Mouse (Mus musculus) intestine, embryonic 14.5 days (tissue): ENCODE data around the gene Slc1a2. TPM values are rescaled to one million over a fixed set of nuclear protein-coding genes. Genes with fewer than 3 reads are reported as not detected.

ENCODE experiments used
- ATAC-seq: fragments of 200-750 bp; cut with Nextera tagmentation; replicated peaks from 2 replicates; pipeline ENCODE4 v1.8.0; 2017; ENCODE audit warnings: low read depth, moderate number of reproducible peaks, moderate TSS enrichment, moderate library complexity; ENCODE audit not compliant: low FRiP score, low TSS enrichment
- DNase-seq: peaks from one replicate; pipeline ENCODE4 v3.0.0-alpha.2; 2018; ENCODE audit warnings: low spot score
- H3K27ac ChIP-seq: fragments of 300-500 bp; sonication (generic); 2 replicates; pipeline ENCODE4 v1.5.1; 2014; ENCODE audit warnings: low read depth, mild to moderate bottlenecking, control low read depth
- H3K27me3 ChIP-seq: fragments of 300-500 bp; sonication (generic); replicated peaks from 2 replicates; pipeline ENCODE4 v1.6.1; 2014; ENCODE audit warnings: low read length, control low read depth; ENCODE audit not compliant: control insufficient read depth, insufficient read depth
- H3K36me3 ChIP-seq: fragments of 300-500 bp; sonication (generic); 2 replicates; pipeline ENCODE4 v1.6.1; 2014; ENCODE audit warnings: low read length, control low read depth; ENCODE audit not compliant: control insufficient read depth, insufficient read depth
- H3K4me1 ChIP-seq: fragments of 300-500 bp; sonication (generic); replicated peaks from 2 replicates; pipeline ENCODE4 v1.6.1; 2014; ENCODE audit warnings: low read length, control low read depth, mixed read lengths; ENCODE audit not compliant: control insufficient read depth, insufficient read depth
- H3K4me2 ChIP-seq: fragments of 300-500 bp; sonication (generic); 2 replicates; pipeline ENCODE4 v1.6.1; 2014; ENCODE audit warnings: low read length
- H3K4me3 ChIP-seq: fragments of 300-500 bp; sonication (generic); 2 replicates; pipeline ENCODE4 v1.5.1; 2014; ENCODE audit warnings: low read depth, low read length, control low read depth, mixed read lengths
- H3K9ac ChIP-seq: fragments of 300-500 bp; sonication (generic); 2 replicates; pipeline ENCODE4 v1.6.1; 2014; ENCODE audit warnings: mild to moderate bottlenecking, low read length
- H3K9me3 ChIP-seq: fragments of 300-500 bp; sonication (generic); 2 replicates; pipeline ENCODE4 v1.6.1; 2016; ENCODE audit warnings: low read length, control low read depth; ENCODE audit not compliant: control insufficient read depth
- WGBS: fragments of 180-500 bp; shearing (Covaris S2); extraction: QIAGEN DNeasy Blood & Tissue Kit; methylation state at CpG from one replicate; pipeline ENCODE4 v1.1.7; 2014; 5-methylcytosine and 5-hydroxymethylcytosine counted together
- polyA plus RNA-seq: library from polyadenylated mRNA; unstranded; fragments of >200 nt; fragmentation: Nextera tagmentation; extraction: Ambion mirVana; gene quantifications from 2 replicates; pipeline ENCODE4 v1.2.1, GENCODE M21; 2014

Gene Slc1a2
- polyA plus RNA-seq, 1 experiment from 2014 or later: 0.78 TPM

GRCm38 (mm10) chr2:102792804-102793203 is 134.3 kb downstream of the Slc1a2 start:
- Histone ChIP-seq H3K27me3 (no peaks in the 10 kb centered on the region), H3K9me3 (no peaks in the 10 kb centered on the region), H3K4me1 (no peaks in the 10 kb centered on the region), H3K27ac (no peak overlapping the region), H3K9ac (no peak overlapping the region), H3K36me3 (no peaks in the 10 kb centered on the region), H3K4me3 (no peak overlapping the region), H3K4me2 (no peak overlapping the region)
- DNase-seq (no peak), ATAC-seq (no peak)
- 85% methylated on average over 6 of the region's 6 CpGs for WGBS

- 87% methylated on average over 3 of the region's 3 CpGs for WGBS
- H3K4me2 ChIP-seq: no peak overlapping the region
- no peak overlapping the region for H3K4me3 ChIP-seq
- no peaks in the 10 kb centered on the region for H3K27me3 ChIP-seq
- no peaks in the 10 kb centered on the region for H3K36me3 ChIP-seq
- no peak for ATAC-seq
- H3K27ac ChIP-seq: no peak overlapping the region
- no peak overlapping the region for H3K9ac ChIP-seq
- no peaks in the 10 kb centered on the region for H3K9me3 ChIP-seq
- no peaks in the 10 kb centered on the region for H3K4me1 ChIP-seq
- no peak for DNase-seq
Observed at GRCm38 (mm10) chr2:102795034-102795433, 136.6 kb downstream of the Slc1a2 start.

GRCm38 (mm10) chr2:102798149-102798548 is 139.7 kb downstream of the Slc1a2 start:
- Histone ChIP-seq H3K9me3 (no peaks in the 10 kb centered on the region), H3K36me3 (no peaks in the 10 kb centered on the region), H3K27ac (no peak overlapping the region), H3K9ac (no peak overlapping the region), H3K4me2 (no peak overlapping the region), H3K4me3 (no peak overlapping the region), H3K4me1 (no peaks in the 10 kb centered on the region), H3K27me3 (no peaks in the 10 kb centered on the region)
- ATAC-seq (no peak), DNase-seq (no peak)
- WGBS: 60% methylated on average over 2 of the region's 2 CpGs

- DNase-seq (no peak), ATAC-seq (no peak)
- Histone ChIP-seq H3K4me1 (no peaks in the 10 kb centered on the region), H3K36me3 (no peaks in the 10 kb centered on the region), H3K9ac (no peak overlapping the region), H3K27me3 (no peaks in the 10 kb centered on the region), H3K27ac (no peak overlapping the region), H3K4me2 (no peak overlapping the region), H3K9me3 (no peaks in the 10 kb centered on the region), H3K4me3 (no peak overlapping the region)
- 93% methylated on average over 1 of the region's 1 CpGs for WGBS
Observed at GRCm38 (mm10) chr2:102801899-102802298, 143.4 kb downstream of the Slc1a2 start.

GRCm38 (mm10) chr2:102804109-102804508 is 145.7 kb downstream of the Slc1a2 start:
- Histone ChIP-seq H3K27me3 (no peaks in the 10 kb centered on the region), H3K4me3 (no peak overlapping the region), H3K4me1 (no peaks in the 10 kb centered on the region), H3K9me3 (no peaks in the 10 kb centered on the region), H3K9ac (no peak overlapping the region), H3K27ac (no peak overlapping the region), H3K4me2 (no peak overlapping the region), H3K36me3 (no peaks in the 10 kb centered on the region)
- WGBS: 36% methylated on average over 2 of the region's 2 CpGs
- ATAC-seq (no peak), DNase-seq (no peak)

GRCm38 (mm10) chr2:102805283-102805682 is 146.8 kb downstream of the Slc1a2 start:
- no peaks in the 10 kb centered on the region for H3K27me3 ChIP-seq
- no peaks in the 10 kb centered on the region for H3K4me1 ChIP-seq
- no peak overlapping the region for H3K27ac ChIP-seq
- no peak overlapping the region for H3K4me3 ChIP-seq
- H3K9me3 ChIP-seq: no peaks in the 10 kb centered on the region
- no peak for DNase-seq
- no peaks in the 10 kb centered on the region for H3K36me3 ChIP-seq
- ATAC-seq: no peak
- no peak overlapping the region for H3K9ac ChIP-seq
- no peak overlapping the region for H3K4me2 ChIP-seq
- 79% methylated on average over 6 of the region's 6 CpGs for WGBS

GRCm38 (mm10) chr2:102805761-102806496 is 147.5 kb downstream of the Slc1a2 start:
- Histone ChIP-seq H3K4me2 (no peak overlapping the region), H3K4me1 (no peaks in the 10 kb centered on the region), H3K9me3 (no peaks in the 10 kb centered on the region), H3K36me3 (no peaks in the 10 kb centered on the region), H3K27me3 (no peaks in the 10 kb centered on the region), H3K9ac (no peak overlapping the region), H3K4me3 (no peak overlapping the region), H3K27ac (no peak overlapping the region)
- no peak for ATAC-seq
- WGBS: 67% methylated on average over 4 of the region's 4 CpGs
- DNase-seq: no peak

GRCm38 (mm10) chr2:102807633-102808032 is 149.2 kb downstream of the Slc1a2 start:
- H3K4me3 ChIP-seq: no peak overlapping the region
- H3K4me1 ChIP-seq: no peaks in the 10 kb centered on the region
- DNase-seq (no peak), ATAC-seq (no peak)
- no peak overlapping the region for H3K27ac ChIP-seq
- no peaks in the 10 kb centered on the region for H3K27me3 ChIP-seq
- H3K9me3 ChIP-seq: no peaks in the 10 kb centered on the region
- WGBS: 50% methylated on average over 3 of the region's 3 CpGs
- H3K4me2 ChIP-seq: no peak overlapping the region
- H3K9ac ChIP-seq: no peak overlapping the region
- H3K36me3 ChIP-seq: no peaks in the 10 kb centered on the region

- Histone ChIP-seq H3K4me2 (no peak overlapping the region), H3K4me3 (no peak overlapping the region), H3K9ac (no peak overlapping the region), H3K9me3 (no peaks in the 10 kb centered on the region), H3K27me3 (no peaks in the 10 kb centered on the region), H3K4me1 (no peaks in the 10 kb centered on the region), H3K27ac (no peak overlapping the region), H3K36me3 (no peaks in the 10 kb centered on the region)
- DNase-seq (no peak), ATAC-seq (no peak)
- WGBS: 84% methylated on average over 1 of the region's 1 CpGs
Observed at GRCm38 (mm10) chr2:102809436-102809835, 151.0 kb downstream of the Slc1a2 start.
